Mouse (Mus musculus): ENCODE results near the gene Dnm3. TPM values are rescaled to one million over a fixed set of nuclear protein-coding genes. Genes with fewer than 3 reads are reported as not detected.

The Dnm3 gene
- polyA plus RNA-seq, 1 experiment from 2014 or later = 12.9 TPM

DNA sequence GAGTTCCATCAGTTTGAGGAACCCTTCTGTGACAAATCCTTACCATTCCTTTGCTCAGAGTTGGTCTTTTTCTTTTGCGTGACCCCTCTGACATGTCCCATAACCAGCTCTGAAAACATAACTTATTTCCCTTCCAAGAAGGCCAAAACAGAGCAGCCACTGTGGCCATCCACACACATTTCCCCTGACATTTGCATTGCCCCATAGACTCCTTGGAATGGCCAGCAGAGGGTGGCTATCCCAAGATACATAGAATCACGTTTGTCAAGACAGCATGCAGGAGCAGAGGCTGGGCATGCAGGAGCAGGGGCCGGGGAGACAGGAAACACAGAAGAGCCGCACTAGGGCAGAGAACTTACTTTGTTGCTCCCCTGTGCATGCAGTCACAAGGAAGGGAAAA is 402.4 kb downstream of the Dnm3 start:
- DNase-seq (ENCODE audit: low spot score) = peak; percentile 28
- Histone ChIP-seq H3K4me2 (ENCODE audit: low read depth) (no peak overlapping the region), H3K36me3 (ENCODE audit: control insufficient read depth, insufficient read depth, low read length) (no peaks in the 10 kb centered on the region), H3K9ac (ENCODE audit: low read length) (no peak overlapping the region), H3K27ac (ENCODE audit: low read depth, low read length) (peak overlapping the region; percentile 70), H3K4me1 (ENCODE audit: control insufficient read depth, insufficient read depth, low read length) (peaks cover 5% of the 10 kb centered on the region), H3K9me3 (ENCODE audit: control insufficient read depth, low read length) (no peaks in the 10 kb centered on the region), H3K27me3 (ENCODE audit: control insufficient read depth, insufficient read depth, low read length) (no peaks in the 10 kb centered on the region), H3K4me3 (ENCODE audit: low read depth, low read length) (no peak overlapping the region)
- no peak for ATAC-seq (ENCODE audit: insufficient read depth, low FRiP score, low TSS enrichment)
- 51% methylated on average over 4 of the region's 4 CpGs for WGBS

DNA sequence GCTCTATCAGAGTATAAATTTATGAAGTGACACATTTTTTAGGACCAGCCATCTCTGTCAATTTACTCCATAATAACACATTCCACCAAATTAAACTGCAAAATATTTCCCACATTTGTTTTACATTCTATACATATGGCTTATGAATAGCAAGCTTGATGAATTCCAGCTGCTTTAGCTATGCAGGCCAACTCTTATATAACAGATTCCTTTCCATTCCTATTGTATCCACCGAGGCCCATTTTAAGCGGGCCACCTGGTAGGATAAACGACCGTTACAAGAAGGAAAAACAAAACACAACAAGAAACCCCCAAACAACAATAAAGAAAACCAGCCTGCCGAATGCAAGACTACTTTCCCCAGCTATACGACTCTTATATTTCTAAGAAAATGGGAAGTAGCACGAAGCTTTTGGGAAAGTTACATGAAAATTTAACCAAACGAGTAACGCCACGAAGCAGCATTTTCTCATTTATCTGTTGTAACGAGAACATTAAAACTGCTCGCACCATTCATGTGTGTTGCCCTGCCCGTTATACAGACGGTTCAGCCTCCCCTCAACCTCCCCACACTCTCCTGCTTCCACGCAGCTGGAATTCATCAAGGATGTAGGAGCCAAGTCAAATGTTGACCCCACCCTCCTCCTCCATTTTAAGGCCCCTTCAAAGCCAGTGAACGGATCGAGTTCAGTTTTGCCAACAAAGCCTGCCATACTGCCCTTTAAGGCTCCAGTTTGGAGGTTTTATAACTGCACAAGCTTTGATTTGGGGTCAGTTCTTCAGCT is 403.0 kb downstream of the Dnm3 start:
- Histone ChIP-seq H3K27me3 (ENCODE audit: control insufficient read depth, insufficient read depth, low read length) (no peaks in the 10 kb centered on the region), H3K4me3 (ENCODE audit: low read depth, low read length) (no peak overlapping the region), H3K4me2 (ENCODE audit: low read depth) (no peak overlapping the region), H3K27ac (ENCODE audit: low read depth, low read length) (peak overlapping the region; percentile 70), H3K9ac (ENCODE audit: low read length) (no peak overlapping the region), H3K9me3 (ENCODE audit: control insufficient read depth, low read length) (no peaks in the 10 kb centered on the region), H3K4me1 (ENCODE audit: control insufficient read depth, insufficient read depth, low read length) (peaks cover 5% of the 10 kb centered on the region), H3K36me3 (ENCODE audit: control insufficient read depth, insufficient read depth, low read length) (no peaks in the 10 kb centered on the region)
- WGBS = 70% methylated on average over 17 of the region's 17 CpGs
- ATAC-seq (ENCODE audit: insufficient read depth, low FRiP score, low TSS enrichment) (no peak), DNase-seq (ENCODE audit: low spot score) (peak; percentile 18)

DNA sequence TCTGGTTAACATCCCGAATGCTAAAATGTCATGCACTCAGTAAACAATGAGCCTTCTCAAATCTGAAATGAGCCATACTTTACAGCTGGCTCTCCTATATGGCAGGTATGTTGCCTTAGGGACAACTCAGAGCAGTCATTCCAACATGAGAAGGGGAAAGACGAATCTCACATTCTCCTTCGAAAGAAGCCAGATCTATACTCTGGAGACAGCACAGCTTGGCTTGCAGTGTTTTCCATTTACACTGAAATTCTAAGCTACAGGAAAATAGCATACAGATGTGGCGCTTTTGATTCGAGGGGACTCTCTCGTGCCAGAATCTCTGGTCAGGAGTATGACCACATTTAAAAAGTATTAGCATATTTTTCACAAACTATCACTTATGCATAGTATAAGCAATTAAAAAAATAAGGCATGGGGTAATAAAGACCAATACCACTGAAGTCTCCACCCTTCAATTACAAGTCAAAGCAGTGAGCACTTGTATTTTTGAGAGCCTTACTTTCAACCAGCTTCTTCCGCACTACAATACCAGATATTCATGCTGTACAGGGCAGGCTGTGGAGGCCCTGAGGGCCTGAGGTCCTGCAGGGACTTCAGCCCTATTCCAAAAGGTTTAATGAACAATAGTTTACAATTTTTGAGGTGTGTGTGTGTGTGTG is 404.8 kb downstream of the Dnm3 start:
- H3K36me3 ChIP-seq (ENCODE audit: control insufficient read depth, insufficient read depth, low read length) = no peaks in the 10 kb centered on the region
- H3K27ac ChIP-seq (ENCODE audit: low read depth, low read length) = no peak overlapping the region
- H3K4me2 ChIP-seq (ENCODE audit: low read depth) = no peak overlapping the region
- H3K4me1 ChIP-seq (ENCODE audit: control insufficient read depth, insufficient read depth, low read length) = peaks cover 5% of the 10 kb centered on the region
- no peaks in the 10 kb centered on the region for H3K9me3 ChIP-seq (ENCODE audit: control insufficient read depth, low read length)
- no peak overlapping the region for H3K4me3 ChIP-seq (ENCODE audit: low read depth, low read length)
- ATAC-seq (ENCODE audit: insufficient read depth, low FRiP score, low TSS enrichment) = no peak
- H3K9ac ChIP-seq (ENCODE audit: low read length) = no peak overlapping the region
- H3K27me3 ChIP-seq (ENCODE audit: control insufficient read depth, insufficient read depth, low read length) = no peaks in the 10 kb centered on the region
- 72% methylated on average over 7 of the region's 7 CpGs for WGBS
- DNase-seq (ENCODE audit: low spot score) = no peak

DNA sequence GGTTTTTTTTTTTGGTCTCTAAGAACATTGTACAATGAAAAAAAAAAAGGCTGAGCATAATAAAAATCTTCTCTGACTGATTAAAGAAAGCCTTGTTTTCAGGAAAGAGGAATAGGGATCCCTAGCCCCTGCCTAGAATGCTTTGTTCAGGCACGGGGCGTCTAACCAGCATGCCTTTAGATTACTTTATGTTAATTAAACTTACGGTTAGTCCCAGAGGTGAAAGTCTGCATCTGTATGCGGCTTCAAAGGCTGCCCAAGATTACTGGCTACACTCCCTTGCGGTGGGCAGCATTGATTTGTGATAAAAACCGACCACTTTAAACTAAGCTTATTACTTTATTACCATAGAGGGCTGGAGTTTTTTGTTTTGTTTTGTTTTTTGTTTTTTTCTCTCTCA is 424.2 kb downstream of the Dnm3 start:
- peak; percentile 12 for DNase-seq (ENCODE audit: low spot score)
- H3K9me3 ChIP-seq (ENCODE audit: control insufficient read depth, low read length) = no peaks in the 10 kb centered on the region
- 24% methylated on average over 6 of the region's 6 CpGs for WGBS
- no peak overlapping the region for H3K4me2 ChIP-seq (ENCODE audit: low read depth)
- H3K4me3 ChIP-seq (ENCODE audit: low read depth, low read length) = no peak overlapping the region
- H3K9ac ChIP-seq (ENCODE audit: low read length) = no peak overlapping the region
- H3K27ac ChIP-seq (ENCODE audit: low read depth, low read length) = no peak overlapping the region
- H3K27me3 ChIP-seq (ENCODE audit: control insufficient read depth, insufficient read depth, low read length) = no peaks in the 10 kb centered on the region
- H3K36me3 ChIP-seq (ENCODE audit: control insufficient read depth, insufficient read depth, low read length) = no peaks in the 10 kb centered on the region
- no peaks in the 10 kb centered on the region for H3K4me1 ChIP-seq (ENCODE audit: control insufficient read depth, insufficient read depth, low read length)
- peak; percentile 35; the same call in 1 of the 2 replicates for ATAC-seq (ENCODE audit: insufficient read depth, low FRiP score, low TSS enrichment)

DNA sequence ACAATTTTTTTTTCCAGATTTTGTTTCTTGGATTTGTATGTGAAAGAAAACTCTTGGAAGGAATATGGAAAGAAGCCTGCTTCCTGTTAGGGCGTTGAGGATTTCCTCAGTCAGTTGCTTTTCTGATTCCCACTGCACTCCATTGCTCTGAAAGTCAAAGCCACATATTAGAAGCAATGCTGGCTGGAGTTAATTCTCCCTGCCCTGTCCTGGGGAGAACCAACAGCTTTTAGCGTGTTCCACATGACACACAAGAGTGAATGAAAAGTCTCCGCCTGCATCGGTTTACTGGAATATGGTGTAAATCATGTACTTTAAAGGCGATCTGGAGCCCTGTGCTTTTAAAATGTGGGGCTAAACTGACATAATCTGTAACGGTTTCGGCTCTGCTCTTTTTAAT is 424.6 kb downstream of the Dnm3 start:
- Histone ChIP-seq H3K4me2 (ENCODE audit: low read depth) (no peak overlapping the region), H3K27ac (ENCODE audit: low read depth, low read length) (peak overlapping the region; percentile 17; the same call in 1 of the 2 replicates), H3K4me3 (ENCODE audit: low read depth, low read length) (no peak overlapping the region), H3K9ac (ENCODE audit: low read length) (no peak overlapping the region), H3K36me3 (ENCODE audit: control insufficient read depth, insufficient read depth, low read length) (no peaks in the 10 kb centered on the region), H3K4me1 (ENCODE audit: control insufficient read depth, insufficient read depth, low read length) (no peaks in the 10 kb centered on the region), H3K9me3 (ENCODE audit: control insufficient read depth, low read length) (no peaks in the 10 kb centered on the region), H3K27me3 (ENCODE audit: control insufficient read depth, insufficient read depth, low read length) (no peaks in the 10 kb centered on the region)
- WGBS = 50% methylated on average over 7 of the region's 7 CpGs
- ATAC-seq (ENCODE audit: insufficient read depth, low FRiP score, low TSS enrichment) (no peak), DNase-seq (ENCODE audit: low spot score) (no peak)

DNA sequence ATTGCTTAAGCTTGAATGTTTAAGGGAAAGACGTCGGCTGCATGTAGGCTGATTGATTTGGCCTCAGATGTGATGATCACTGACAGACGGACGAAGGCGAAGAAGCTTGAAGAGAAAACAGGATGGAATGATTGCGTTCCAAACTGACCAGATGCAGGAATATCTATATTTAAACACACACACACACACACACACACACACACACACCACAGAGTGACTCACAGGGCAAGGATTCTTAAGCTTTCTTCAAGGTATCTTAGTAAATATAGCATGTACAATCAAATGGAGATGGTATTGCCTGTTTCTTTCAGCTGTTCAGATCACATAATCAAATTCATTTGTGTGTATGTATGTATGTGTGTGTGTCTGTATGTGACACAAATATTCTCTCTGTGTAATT is 425.1 kb downstream of the Dnm3 start:
- no peak overlapping the region for H3K4me2 ChIP-seq (ENCODE audit: low read depth)
- no peaks in the 10 kb centered on the region for H3K9me3 ChIP-seq (ENCODE audit: control insufficient read depth, low read length)
- H3K36me3 ChIP-seq (ENCODE audit: control insufficient read depth, insufficient read depth, low read length) = no peaks in the 10 kb centered on the region
- H3K9ac ChIP-seq (ENCODE audit: low read length) = no peak overlapping the region
- H3K27me3 ChIP-seq (ENCODE audit: control insufficient read depth, insufficient read depth, low read length) = no peaks in the 10 kb centered on the region
- no peak overlapping the region for H3K27ac ChIP-seq (ENCODE audit: low read depth, low read length)
- no peaks in the 10 kb centered on the region for H3K4me1 ChIP-seq (ENCODE audit: control insufficient read depth, insufficient read depth, low read length)
- 78% methylated on average over 6 of the region's 6 CpGs for WGBS
- no peak for ATAC-seq (ENCODE audit: insufficient read depth, low FRiP score, low TSS enrichment)
- no peak for DNase-seq (ENCODE audit: low spot score)
- H3K4me3 ChIP-seq (ENCODE audit: low read depth, low read length) = no peak overlapping the region

DNA sequence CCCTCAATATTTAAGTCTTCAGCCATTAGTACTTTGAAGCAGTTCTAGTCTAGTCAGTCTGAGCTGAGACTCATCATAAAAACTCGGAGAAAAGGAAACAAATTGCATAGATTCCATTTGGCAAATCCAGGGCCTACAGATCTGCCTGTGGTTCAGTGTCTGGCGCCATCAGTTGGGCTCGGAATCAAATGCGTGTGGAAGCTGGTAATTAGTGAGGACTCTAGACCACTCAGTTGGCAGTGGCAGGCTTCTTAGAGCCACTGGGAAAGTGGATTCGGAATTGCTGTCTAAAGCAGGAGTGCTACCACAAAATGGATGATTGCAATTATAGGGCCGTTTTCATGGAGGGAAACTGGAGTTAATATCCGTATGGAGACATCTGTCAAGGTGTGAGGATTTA is 425.7 kb downstream of the Dnm3 start:
- H3K9me3 ChIP-seq (ENCODE audit: control insufficient read depth, low read length) = no peaks in the 10 kb centered on the region
- no peaks in the 10 kb centered on the region for H3K4me1 ChIP-seq (ENCODE audit: control insufficient read depth, insufficient read depth, low read length)
- 83% methylated on average over 7 of the region's 7 CpGs for WGBS
- DNase-seq (ENCODE audit: low spot score) (no peak), ATAC-seq (ENCODE audit: insufficient read depth, low FRiP score, low TSS enrichment) (no peak)
- no peaks in the 10 kb centered on the region for H3K36me3 ChIP-seq (ENCODE audit: control insufficient read depth, insufficient read depth, low read length)
- no peak overlapping the region for H3K4me3 ChIP-seq (ENCODE audit: low read depth, low read length)
- no peak overlapping the region for H3K9ac ChIP-seq (ENCODE audit: low read length)
- no peaks in the 10 kb centered on the region for H3K27me3 ChIP-seq (ENCODE audit: control insufficient read depth, insufficient read depth, low read length)
- no peak overlapping the region for H3K27ac ChIP-seq (ENCODE audit: low read depth, low read length)
- H3K4me2 ChIP-seq (ENCODE audit: low read depth) = no peak overlapping the region

DNA sequence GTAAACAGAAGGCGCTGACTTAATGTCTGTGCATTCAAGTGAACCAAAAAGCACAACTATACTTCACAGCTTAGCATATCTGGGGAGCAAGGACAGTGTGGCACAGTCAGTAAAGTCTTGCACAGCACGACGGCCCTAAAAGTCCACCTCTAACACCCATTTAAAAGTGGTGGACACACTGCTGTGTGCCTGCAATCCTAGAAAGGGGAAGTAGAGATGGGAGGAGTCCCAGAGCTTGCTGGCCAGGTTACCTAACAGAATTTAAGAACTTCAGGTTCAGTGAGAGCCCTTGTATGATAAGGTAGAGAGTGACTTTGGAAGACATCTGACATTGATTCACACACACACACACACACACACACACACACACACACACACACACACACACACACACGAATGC is 426.1 kb downstream of the Dnm3 start:
- ATAC-seq (ENCODE audit: insufficient read depth, low FRiP score, low TSS enrichment) = no peak
- WGBS = 83% methylated on average over 4 of the region's 4 CpGs
- H3K27ac ChIP-seq (ENCODE audit: low read depth, low read length) = no peak overlapping the region

DNA sequence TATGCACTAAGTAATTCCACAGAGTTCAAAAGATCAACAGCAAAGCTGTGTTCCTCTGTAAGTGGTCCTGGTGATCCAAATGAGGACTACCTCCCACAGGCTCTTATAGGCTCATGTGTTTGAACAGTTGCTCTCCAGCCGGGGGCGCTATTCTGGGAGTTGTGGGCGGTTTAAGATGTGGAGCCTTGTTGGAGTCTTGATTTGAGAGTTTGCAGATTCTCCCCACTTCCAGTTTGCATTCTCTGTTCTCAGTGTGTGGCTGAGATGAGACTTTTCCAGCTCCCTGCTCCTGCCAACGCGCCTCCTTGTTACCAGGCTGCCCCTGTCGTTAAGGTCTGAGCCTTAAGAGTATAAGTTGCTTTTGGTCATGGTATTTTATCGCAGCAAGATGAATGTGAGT is 430.2 kb downstream of the Dnm3 start:
- WGBS = 82% methylated on average over 7 of the region's 7 CpGs
- H3K4me3 ChIP-seq (ENCODE audit: low read depth, low read length) = no peak overlapping the region
- no peak overlapping the region for H3K27ac ChIP-seq (ENCODE audit: low read depth, low read length)
- H3K9me3 ChIP-seq (ENCODE audit: control insufficient read depth, low read length) = no peaks in the 10 kb centered on the region
- ATAC-seq (ENCODE audit: insufficient read depth, low FRiP score, low TSS enrichment) (no peak), DNase-seq (ENCODE audit: low spot score) (no peak)
- peaks cover 7% of the 10 kb centered on the region; the same call in 1 of the 2 replicates for H3K4me1 ChIP-seq (ENCODE audit: control insufficient read depth, insufficient read depth, low read length)
- H3K27me3 ChIP-seq (ENCODE audit: control insufficient read depth, insufficient read depth, low read length) = no peaks in the 10 kb centered on the region
- no peak overlapping the region for H3K4me2 ChIP-seq (ENCODE audit: low read depth)
- H3K36me3 ChIP-seq (ENCODE audit: control insufficient read depth, insufficient read depth, low read length) = no peaks in the 10 kb centered on the region
- no peak overlapping the region for H3K9ac ChIP-seq (ENCODE audit: low read length)

More for the DNA sequence above, 426.1 kb downstream of the Dnm3 start:
- no peaks in the 10 kb centered on the region for H3K4me1 ChIP-seq (ENCODE audit: control insufficient read depth, insufficient read depth, low read length)
- no peaks in the 10 kb centered on the region for H3K9me3 ChIP-seq (ENCODE audit: control insufficient read depth, low read length)
- H3K27me3 ChIP-seq (ENCODE audit: control insufficient read depth, insufficient read depth, low read length) = no peaks in the 10 kb centered on the region
- H3K4me3 ChIP-seq (ENCODE audit: low read depth, low read length) = no peak overlapping the region
- H3K36me3 ChIP-seq (ENCODE audit: control insufficient read depth, insufficient read depth, low read length) = no peaks in the 10 kb centered on the region
- no peak overlapping the region for H3K9ac ChIP-seq (ENCODE audit: low read length)
- no peak for DNase-seq (ENCODE audit: low spot score)
- H3K4me2 ChIP-seq (ENCODE audit: low read depth) = no peak overlapping the region
